Mouse (Mus musculus) heart, adult 11 months (tissue): Measurements from ENCODE around the gene Camk2d.
A peak's percentile ranks its signal among the peaks of the same experiment; 100 is the strongest.

Experiments
- DNase-seq: peaks from one replicate; pipeline ENCODE4 v3.0.0; 2022

The Camk2d gene

GRCm38 (mm10) chr3:126652361-126652760 lies 56.3 kb downstream of the Camk2d start:
- DNase-seq = no peak

GRCm38 (mm10) chr3:126653118-126653517 lies 57.0 kb downstream of the Camk2d start:
- DNase-seq = no peak

DNA sequence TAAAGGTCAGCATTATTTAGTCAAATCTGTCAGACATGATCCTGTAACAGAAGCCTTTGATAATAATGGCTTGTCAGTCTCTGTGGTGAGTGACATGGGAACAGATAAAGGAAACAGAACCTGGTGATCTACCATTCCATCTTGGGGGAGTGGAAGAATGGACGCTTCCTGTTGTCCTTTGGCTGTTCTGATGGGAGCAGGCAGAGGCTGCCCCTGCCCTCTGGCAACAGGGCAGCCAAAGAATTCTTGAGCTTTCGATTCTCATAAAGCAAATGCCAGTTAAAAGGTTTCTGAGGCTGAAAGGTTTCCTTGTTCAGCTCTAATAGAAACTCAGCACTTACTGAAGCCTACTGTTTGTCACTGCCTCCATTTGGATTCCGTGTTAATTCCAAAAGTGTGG lies 60.1 kb downstream of the Camk2d start:
- no peak for DNase-seq

DNA sequence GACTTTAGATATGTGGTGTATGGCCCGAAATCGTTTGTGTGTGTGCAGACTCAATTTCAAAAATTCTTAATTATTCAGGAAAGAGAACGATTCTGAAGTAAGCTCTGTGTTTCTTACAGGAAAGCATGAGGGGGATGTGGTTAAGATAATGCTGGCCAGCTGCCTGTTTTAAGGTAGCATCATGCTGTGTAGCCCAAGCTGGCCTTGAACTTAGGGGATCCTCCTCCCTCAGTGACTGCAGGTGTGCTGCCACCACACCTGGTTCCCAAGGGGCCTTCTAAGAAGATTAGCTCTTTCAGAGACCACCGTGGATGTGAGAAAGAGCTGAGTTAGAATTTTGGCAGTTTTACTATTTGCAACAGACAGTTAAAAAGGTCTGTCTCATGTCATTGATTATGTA lies 61.8 kb downstream of the Camk2d start:
- no peak for DNase-seq

GRCm38 (mm10) chr3:126658791-126659190 lies 62.7 kb downstream of the Camk2d start:
- peak; percentile 89 for DNase-seq

DNA sequence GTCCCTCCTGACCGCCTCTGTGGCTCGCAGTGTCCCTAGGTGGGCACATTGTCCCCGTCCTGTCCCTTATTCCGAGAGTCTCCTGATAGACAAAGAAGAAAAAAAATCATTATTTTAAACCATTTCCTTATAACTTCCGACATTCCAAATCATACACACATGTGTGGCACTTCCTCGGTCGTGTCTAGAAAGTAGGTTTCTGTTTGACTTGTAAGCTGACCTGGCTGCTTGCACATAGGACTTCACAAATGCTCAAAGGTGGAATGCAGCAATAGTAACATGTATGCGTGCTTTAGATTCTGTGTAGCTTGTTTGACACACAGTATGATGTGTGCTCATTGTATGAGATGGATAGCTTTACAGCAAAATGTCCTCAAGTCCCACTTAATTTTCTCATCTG lies 63.1 kb downstream of the Camk2d start:
- DNase-seq = no peak

DNA sequence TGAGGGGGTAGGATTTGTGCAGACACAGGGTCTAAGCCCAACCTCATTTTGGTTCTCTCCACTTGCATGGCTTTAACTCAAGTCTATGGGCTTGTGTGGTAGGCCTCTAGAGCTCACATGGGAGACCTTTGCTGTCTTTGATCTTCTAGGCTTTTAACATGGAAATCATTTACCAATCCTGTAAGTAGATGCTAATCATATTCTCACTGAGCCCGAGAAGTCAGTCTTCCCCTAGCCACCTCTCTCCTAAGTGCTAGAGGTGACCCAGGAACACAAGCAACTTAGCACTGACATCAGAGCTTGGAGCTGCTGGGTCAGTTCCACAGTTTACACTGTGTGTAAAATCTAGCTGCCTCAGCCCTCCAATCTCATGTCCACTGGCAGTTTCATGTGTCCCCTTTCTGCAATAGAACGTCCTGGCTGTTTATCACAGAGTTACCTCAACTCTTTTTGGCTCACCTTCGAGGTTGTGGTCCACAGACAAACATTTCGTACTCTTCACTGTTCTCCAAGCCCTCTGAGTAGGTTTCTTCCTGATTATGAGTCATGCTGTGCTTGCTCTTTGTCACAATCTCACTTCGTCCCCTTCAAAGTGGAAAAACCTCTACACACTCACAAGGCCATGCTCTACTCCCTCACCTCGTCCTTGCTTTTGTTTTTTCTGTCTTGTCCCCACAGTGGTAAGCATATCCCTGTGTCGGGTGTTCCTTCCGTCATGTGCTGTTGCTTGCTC lies 63.9 kb downstream of the Camk2d start:
- DNase-seq = no peak

- DNase-seq = peak; percentile 88
These were observed 64.5 kb downstream of the Camk2d start for GRCm38 (mm10) chr3:126660575-126660974.

- DNase-seq = peak; percentile 89
These were observed 64.9 kb downstream of the Camk2d start for GRCm38 (mm10) chr3:126660986-126661385.

DNA sequence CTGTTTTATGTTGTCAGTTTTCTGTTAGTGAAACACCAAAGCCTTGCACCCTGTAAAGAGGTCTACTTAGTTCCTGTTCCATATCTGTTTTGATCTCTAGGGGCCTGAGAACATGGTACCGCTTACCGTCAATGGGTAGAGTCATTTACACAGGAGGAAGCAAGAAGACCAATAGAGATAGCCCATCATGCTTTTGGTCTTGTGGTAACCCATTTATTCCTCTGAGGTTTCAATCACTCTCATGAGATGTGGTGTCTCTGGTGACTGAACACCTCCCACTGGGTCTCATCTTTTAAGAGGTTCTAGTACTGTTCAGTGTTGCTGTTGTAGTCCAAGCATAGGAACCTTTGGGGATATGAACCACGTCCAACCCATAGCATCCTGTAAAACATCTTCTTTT lies 65.8 kb downstream of the Camk2d start:
- DNase-seq = no peak

GRCm38 (mm10) chr3:126663436-126663835 lies 67.3 kb downstream of the Camk2d start:
- peak; percentile 88 for DNase-seq

- no peak for DNase-seq
These were observed 69.8 kb downstream of the Camk2d start for GRCm38 (mm10) chr3:126665866-126666265.

GRCm38 (mm10) chr3:126667019-126667418 lies 70.9 kb downstream of the Camk2d start:
- DNase-seq = no peak

- DNase-seq = peak; percentile 97
These were observed 71.3 kb downstream of the Camk2d start for GRCm38 (mm10) chr3:126667451-126667850.

- peak; percentile 92 for DNase-seq
These were observed 72.0 kb downstream of the Camk2d start for GRCm38 (mm10) chr3:126668123-126668522.

DNA sequence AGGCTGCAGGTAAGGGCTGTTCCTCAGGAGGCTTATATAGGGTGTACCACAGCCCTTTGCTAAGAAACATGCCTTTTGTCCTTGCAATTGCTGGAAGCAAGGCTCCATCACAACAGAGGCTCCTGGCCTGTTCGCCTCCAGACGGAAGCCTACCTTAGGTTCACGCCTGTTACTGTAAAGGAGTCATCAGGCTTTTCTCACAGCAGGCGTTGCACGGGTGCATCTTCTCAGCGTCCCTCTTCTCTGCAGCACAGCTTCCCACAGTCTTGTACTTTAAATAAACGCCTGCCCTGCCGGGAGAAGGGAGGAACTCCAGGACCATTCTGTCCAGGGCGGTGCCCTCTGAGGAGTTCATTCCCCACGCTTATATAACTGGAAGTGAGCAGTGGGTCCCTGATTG lies 72.6 kb downstream of the Camk2d start:
- peak; percentile 91 for DNase-seq

DNA sequence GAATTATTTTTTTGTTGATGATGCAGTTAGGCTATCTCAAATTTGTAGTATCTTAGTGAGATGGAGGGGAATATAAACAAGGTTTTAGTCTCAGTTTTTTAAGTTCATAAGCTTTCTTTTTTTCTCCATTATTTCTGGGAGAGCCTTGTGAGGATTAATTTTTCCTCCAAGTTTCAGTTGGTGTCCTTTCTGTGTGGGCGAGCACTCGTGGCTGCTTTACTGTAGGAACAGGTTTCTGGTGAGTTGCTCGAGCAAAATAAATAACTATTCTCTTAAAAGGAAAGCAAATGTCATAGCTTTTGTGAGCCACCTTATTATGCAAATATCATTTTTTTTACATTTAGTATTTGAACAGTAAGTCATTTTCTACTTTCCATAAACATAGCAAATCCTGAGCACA lies 74.3 kb downstream of the Camk2d start:
- DNase-seq = no peak

- no peak for DNase-seq
These were observed 75.2 kb downstream of the Camk2d start for GRCm38 (mm10) chr3:126671292-126671691.

DNA sequence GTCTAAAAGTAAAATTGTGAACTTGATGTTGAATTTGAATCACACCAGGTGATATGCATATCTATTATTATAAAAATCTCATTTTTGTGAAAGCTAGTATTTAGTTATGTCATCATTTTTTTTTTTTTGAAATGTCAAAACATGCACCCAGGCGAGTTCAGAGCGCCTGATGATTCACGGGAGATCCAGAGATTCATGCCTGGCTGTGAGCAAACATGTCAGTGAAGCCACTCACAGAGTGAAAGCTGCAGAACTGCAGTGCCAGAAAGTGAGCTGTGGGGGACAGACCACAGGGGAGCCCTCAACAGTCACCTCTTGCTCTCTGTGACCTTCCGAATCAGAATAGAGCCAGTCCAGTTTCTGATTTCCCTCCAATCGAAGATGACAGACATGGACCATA lies 84.9 kb downstream of the Camk2d start:
- DNase-seq = no peak

GRCm38 (mm10) chr3:126681996-126682395 lies 85.9 kb downstream of the Camk2d start:
- DNase-seq = no peak

DNA sequence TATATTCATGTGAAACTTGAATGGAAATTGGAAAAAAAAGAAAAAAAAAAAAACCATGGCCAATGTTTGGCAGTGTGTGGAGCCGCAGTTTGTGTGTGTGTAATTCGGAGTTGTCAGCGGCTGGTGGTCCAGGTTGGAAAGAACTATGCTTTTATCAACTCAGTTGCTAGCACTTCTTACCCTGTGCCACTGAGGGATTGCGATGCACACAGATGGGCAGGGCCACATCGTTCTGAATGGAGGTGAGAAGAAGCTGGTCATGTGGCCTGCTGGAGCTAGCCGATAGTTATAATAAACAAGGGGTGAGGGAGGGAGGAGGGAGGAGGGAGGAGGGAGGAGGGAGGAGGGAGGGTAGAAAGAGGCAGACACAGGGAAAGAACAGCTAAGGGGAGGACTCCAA lies 89.3 kb downstream of the Camk2d start:
- no peak for DNase-seq

DNA sequence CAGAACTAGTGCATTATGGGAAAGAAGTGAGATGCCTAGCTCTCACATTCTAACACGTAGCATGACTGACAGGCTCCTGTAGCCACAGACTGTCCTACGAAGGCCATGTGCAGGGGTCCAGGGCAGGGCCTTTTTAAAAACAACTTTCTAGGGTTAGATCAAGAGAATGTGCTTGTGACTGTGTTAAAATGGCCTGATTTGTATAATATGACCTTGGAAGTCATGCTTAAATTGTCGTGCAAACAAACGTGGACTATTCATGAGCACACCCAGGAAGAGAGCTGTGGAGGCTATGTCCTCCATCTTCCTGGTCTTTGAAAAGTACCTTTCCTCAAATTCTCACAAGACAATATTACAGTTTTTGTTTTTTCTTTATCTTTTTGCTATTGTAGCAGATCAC lies 91.0 kb downstream of the Camk2d start:
- no peak for DNase-seq

GRCm38 (mm10) chr3:126688516-126688915 lies 92.4 kb downstream of the Camk2d start:
- no peak for DNase-seq

DNA sequence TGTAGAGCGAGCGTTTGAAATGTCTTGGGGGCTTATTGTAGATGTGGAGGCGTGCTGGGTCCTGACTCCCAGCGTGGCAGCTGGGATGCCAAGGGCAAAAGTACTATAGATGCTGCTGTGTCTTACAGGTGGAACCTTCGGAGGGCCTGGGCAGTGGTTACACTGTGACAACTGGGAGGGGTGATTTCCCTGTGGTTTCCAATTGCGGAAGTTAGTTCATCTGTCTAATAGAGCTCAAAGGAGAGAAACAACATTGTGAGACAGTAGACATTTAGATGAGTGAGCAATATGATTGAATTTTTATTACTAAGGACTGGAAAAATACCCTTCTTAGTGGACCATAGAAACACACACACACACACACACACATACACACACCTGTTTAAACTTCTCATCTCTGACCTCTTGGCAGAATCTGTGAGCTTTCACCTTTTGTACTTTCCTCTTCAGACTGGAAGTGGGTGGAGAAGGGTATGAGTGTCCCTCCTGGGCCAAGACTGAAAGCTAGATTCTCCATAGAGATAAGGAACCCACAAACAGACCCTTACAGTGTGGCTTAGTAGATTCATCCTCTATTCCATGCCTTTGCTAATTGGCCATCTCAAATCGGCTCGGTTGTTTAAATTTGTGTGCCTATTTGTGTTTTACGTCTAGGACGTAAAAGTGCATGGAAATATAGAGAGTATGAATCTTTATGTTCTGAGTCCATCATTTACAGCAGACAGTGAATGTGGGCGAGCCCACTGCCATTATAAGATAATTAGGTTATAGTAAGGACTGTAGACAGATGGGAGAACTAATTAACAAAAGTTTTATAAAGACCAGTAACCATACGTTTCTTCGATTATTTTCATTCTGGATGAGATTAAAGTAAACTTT lies 94.8 kb downstream of the Camk2d start:
- DNase-seq = no peak
